Mouse (Mus musculus): ENCODE data around the gene Gmeb2. TPM values are rescaled to one million over a fixed set of nuclear protein-coding genes. Genes with fewer than 3 reads are reported as not detected.

Gene Gmeb2
- polyA plus RNA-seq, 1 experiment: 28.7 TPM

DNA sequence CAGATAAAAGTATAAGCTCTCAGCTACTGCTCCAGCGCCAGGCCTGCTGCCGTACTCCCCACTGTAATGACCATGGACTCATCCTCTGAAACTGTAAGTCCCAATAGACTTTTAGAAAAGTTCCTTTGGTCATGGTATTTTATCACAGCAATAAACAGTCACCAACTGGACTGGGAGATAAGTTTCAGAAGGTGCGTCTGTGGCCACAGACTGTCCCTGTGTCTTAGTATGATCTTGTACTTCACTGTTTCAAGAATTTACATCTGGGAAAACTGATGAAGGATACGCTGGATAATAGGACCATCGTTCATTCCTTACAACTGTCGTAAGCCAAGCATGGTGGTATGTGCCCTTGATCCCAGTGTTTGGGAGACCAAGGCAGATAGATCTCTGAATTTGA, 71.8 kb downstream of the Gmeb2 start:
- H3K27ac ChIP-seq (ENCODE audit: control insufficient read depth, insufficient read depth, low read depth, low read length, poor library complexity): no peak overlapping the region
- WGBS: 82% methylated on average over 6 of the region's 6 CpGs
- TF ChIP-seq POLR2A (IDR thresholded peaks at IDR 0.05; ENCODE audit: borderline replicate concordance, control insufficient read depth, low read depth, low read length): no peak

DNA sequence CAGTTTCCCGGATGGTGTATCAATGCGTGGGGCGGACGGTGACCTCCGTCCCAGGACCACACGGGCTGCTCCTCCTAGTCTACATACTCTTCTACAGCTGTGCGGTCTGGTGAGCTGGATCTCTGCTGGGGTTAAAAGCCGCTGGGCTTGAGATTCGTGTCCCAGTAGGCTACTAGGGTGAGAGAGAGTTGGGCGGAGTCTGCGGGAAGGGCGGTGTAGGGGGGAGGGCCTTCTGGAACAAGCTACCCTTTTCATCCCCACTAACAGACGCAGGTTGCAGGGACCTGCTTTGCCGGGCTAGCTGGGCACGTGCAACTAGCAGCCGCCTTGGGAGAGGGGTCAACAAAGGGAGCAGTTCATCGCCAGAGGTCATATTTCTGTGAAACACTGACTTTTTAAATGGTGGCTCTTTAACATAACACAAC, 74.8 kb downstream of the Gmeb2 start, which contains the start of gene Srms:
Gene Srms, minus strand, starts transcription at position 165 of the 425 bp plus-strand sequence.
- H3K27ac ChIP-seq (ENCODE audit: control insufficient read depth, insufficient read depth, low read depth, low read length, poor library complexity): no peak within 1 kb of the TSS
- TF ChIP-seq POLR2A (IDR thresholded peaks at IDR 0.05; ENCODE audit: borderline replicate concordance, control insufficient read depth, low read depth, low read length) (0 out of 2 replicates have a peak, but pooled peaks have one; percentile 13), CTCF (IDR thresholded peaks at IDR 0.05; ENCODE audit: control insufficient read depth, insufficient read depth, low read length) (no peak)
- no peaks in the 10 kb centered on the region for H3K4me1 ChIP-seq (ENCODE audit: control insufficient read depth, insufficient read depth, low read length)
- 3% methylated on average over 17 of the region's 17 CpGs for WGBS
- H3K4me3 ChIP-seq (replicated peaks; ENCODE audit: control insufficient read depth, low read depth, low read length): peak within 1 kb of the TSS; percentile 29

More for the DNA sequence above, 71.8 kb downstream of the Gmeb2 start:
- Histone ChIP-seq H3K4me3 (replicated peaks; ENCODE audit: control insufficient read depth, low read depth, low read length) (no peak overlapping the region), H3K4me1 (ENCODE audit: control insufficient read depth, insufficient read depth, low read length) (peaks cover 2% of the 10 kb centered on the region)

DNA sequence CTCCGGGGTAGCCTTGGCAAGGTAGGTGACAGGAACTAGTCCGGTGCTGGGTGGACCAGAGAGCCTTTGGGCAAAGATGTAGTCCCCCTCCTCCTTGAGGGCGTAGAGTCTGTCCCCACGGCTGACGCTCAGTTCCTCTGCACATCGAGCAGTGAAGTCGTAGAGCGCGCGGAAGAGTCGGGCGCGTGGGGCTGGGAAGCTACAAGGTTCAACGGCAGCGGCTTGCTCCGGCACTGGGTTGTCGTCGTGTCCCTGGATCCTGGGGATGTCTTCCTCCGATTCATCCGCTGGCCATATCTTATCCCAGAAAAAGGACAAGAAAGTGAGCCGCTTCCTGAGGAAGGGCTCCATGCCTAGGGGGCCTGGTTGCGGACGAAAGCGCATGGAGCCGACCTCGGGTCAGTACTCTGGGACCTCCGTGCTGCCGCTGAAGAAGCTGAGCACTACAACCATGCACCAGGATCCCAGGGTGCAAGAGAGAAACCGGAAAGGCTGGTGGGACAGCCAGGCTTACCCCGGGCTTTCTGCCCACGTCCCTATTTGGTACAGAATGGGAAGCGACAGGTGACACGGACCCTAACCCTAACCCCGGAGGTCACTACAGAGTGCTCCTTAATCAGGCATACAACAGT, 75.3 kb downstream of the Gmeb2 start:
- TF ChIP-seq CTCF (IDR thresholded peaks at IDR 0.05; ENCODE audit: control insufficient read depth, insufficient read depth, low read length): no peak
- TF ChIP-seq POLR2A (IDR thresholded peaks at IDR 0.05; ENCODE audit: borderline replicate concordance, control insufficient read depth, low read depth, low read length): peak; percentile 13; the same call in 1 of the 2 replicates
- WGBS: 3% methylated on average over 34 of the region's 34 CpGs
- peak overlapping the region; percentile 29 for H3K4me3 ChIP-seq (replicated peaks; ENCODE audit: control insufficient read depth, low read depth, low read length)
- no peak overlapping the region for H3K27ac ChIP-seq (ENCODE audit: control insufficient read depth, insufficient read depth, low read depth, low read length, poor library complexity)
- H3K4me1 ChIP-seq (ENCODE audit: control insufficient read depth, insufficient read depth, low read length): no peaks in the 10 kb centered on the region

DNA sequence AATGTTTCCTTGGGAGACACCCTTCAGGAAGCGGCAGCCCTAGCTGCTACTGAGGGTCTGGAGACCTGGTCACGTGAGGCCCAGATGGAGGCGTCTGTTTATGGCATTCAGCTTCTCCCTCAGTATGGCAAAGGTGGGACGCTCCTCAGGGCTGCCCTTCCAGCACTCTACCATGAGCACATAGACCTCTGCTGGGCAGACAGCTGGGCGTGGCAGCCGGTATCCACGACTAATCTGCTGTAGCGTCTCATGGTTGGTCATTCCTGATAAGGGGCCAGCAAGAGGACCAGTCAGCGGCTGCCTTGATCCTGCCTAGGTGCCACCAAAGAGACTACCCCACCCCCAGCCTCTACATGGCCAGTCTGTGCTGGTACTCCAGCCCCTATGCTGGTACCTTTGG, 81.7 kb downstream of the Gmeb2 start:
- 71% methylated on average over 9 of the region's 9 CpGs for WGBS
- TF ChIP-seq CTCF (IDR thresholded peaks at IDR 0.05; ENCODE audit: control insufficient read depth, insufficient read depth, low read length): no peak
- TF ChIP-seq POLR2A (IDR thresholded peaks at IDR 0.05; ENCODE audit: borderline replicate concordance, control insufficient read depth, low read depth, low read length): 0 out of 2 replicates have a peak, but pooled peaks have one; percentile 20
- Histone ChIP-seq H3K27ac (ENCODE audit: control insufficient read depth, insufficient read depth, low read depth, low read length, poor library complexity) (peak overlapping the region; percentile 59), H3K4me1 (ENCODE audit: control insufficient read depth, insufficient read depth, low read length) (peaks cover 2% of the 10 kb centered on the region), H3K4me3 (replicated peaks; ENCODE audit: control insufficient read depth, low read depth, low read length) (no peak overlapping the region)

DNA sequence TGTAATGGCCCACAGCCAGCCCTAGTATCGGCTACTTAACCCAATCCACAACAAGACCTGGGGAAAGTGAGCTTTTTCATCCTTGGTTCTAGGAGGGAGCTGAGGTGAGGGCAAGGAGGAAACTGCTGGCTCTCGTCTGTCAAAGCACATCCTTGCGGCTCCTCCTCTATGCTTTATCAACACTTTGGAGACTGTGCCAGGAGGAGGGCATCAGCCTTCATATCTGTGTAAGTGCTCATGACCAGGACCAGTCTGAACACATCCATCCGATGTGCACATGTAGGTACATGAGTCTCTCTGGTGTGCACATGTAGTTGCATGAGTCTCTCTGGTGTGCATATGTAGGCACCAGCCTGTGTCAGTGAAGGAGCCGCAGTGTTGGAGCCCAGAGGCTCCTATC, 82.2 kb downstream of the Gmeb2 start:
- 77% methylated on average over 5 of the region's 5 CpGs for WGBS
- Histone ChIP-seq H3K4me3 (replicated peaks; ENCODE audit: control insufficient read depth, low read depth, low read length) (no peak overlapping the region), H3K27ac (ENCODE audit: control insufficient read depth, insufficient read depth, low read depth, low read length, poor library complexity) (peak overlapping the region; percentile 59), H3K4me1 (ENCODE audit: control insufficient read depth, insufficient read depth, low read length) (peaks cover 2% of the 10 kb centered on the region)
- no peak for TF ChIP-seq CTCF (IDR thresholded peaks at IDR 0.05; ENCODE audit: control insufficient read depth, insufficient read depth, low read length)
- TF ChIP-seq POLR2A (IDR thresholded peaks at IDR 0.05; ENCODE audit: borderline replicate concordance, control insufficient read depth, low read depth, low read length): no peak

DNA sequence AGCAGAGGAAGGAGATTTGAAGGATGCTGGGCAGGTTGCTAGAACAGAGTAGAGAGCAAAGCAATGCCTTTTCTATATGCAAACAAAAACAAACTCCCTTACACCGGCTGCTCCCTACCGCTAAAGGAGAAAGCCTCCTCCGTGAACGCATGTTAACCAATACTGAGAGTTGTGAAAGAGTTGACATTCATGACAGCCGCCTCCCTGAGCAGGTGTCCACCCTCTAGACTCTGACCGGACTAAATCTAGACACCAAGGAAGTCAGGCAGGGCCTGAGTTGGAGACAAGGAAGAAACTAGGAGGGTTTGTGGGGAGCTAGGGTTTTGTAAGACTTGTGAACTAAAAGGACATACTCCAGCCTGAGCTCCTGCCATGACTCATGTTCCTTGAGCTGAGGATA, 84.9 kb downstream of the Gmeb2 start:
- TF ChIP-seq CTCF (IDR thresholded peaks at IDR 0.05; ENCODE audit: control insufficient read depth, insufficient read depth, low read length) (no peak), POLR2A (IDR thresholded peaks at IDR 0.05; ENCODE audit: borderline replicate concordance, control insufficient read depth, low read depth, low read length) (no peak)
- Histone ChIP-seq H3K4me3 (replicated peaks; ENCODE audit: control insufficient read depth, low read depth, low read length) (no peak overlapping the region), H3K27ac (ENCODE audit: control insufficient read depth, insufficient read depth, low read depth, low read length, poor library complexity) (no peak overlapping the region), H3K4me1 (ENCODE audit: control insufficient read depth, insufficient read depth, low read length) (peaks cover 2% of the 10 kb centered on the region)
- 65% methylated on average over 6 of the region's 6 CpGs for WGBS

DNA sequence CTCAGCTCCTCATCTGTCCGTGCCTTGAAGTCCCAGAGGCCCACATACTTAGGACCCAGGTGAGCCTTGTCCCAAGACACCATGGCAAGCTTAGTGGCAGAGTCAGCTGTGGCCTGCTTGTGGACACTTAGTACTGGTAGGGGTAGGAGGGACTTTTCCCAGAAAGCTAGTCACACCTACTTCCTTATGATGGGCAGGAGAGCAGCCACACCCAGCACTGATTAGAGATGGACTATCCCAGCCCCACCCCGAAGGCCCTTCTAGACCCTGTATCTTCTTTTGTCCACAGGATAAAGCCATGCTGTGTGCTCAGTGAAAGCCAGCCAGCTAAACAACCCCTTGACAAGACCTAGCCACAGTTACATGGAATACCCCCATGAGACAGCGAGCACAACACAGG, 85.4 kb downstream of the Gmeb2 start, which contains the start of gene Ptk6:
Gene Ptk6, minus strand, starts transcription at position 368 of the 400 bp plus-strand sequence.
- 78% methylated on average over 3 of the region's 3 CpGs for WGBS
- Histone ChIP-seq H3K4me1 (ENCODE audit: control insufficient read depth, insufficient read depth, low read length) (peaks cover 2% of the 10 kb centered on the region), H3K4me3 (replicated peaks; ENCODE audit: control insufficient read depth, low read depth, low read length) (no peak within 1 kb of the TSS), H3K27ac (ENCODE audit: control insufficient read depth, insufficient read depth, low read depth, low read length, poor library complexity) (no peak within 1 kb of the TSS)
- TF ChIP-seq CTCF (IDR thresholded peaks at IDR 0.05; ENCODE audit: control insufficient read depth, insufficient read depth, low read length) (no peak), POLR2A (IDR thresholded peaks at IDR 0.05; ENCODE audit: borderline replicate concordance, control insufficient read depth, low read depth, low read length) (no peak)

DNA sequence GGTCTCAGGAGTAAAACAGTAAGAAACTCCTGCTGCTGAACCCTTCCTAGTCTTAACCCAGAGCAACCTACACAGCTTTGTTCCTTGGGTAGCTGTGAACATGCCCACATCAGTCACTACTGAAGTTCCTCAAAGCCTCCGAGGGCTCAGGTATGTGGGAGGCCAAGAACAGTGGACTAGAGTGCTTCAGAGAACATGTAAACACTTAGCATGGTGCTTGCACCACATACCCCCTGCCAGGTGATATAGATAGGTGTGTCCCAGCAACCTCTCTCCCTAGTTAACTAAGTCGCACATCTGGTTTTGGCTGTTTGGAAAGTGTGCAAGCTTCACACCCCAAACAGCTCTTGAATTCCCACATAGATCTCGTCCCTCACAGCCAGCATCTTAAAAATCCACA, 86.2 kb downstream of the Gmeb2 start:
- whole genome bisulfite sequencing: 65% methylated on average over 3 of the region's 3 CpGs
- H3K4me3 ChIP-seq (replicated peaks; ENCODE audit: control insufficient read depth, low read depth, low read length): no peak overlapping the region
- H3K27ac ChIP-seq (ENCODE audit: control insufficient read depth, insufficient read depth, low read depth, low read length, poor library complexity): no peak overlapping the region
- TF ChIP-seq POLR2A (IDR thresholded peaks at IDR 0.05; ENCODE audit: borderline replicate concordance, control insufficient read depth, low read depth, low read length) (no peak), CTCF (IDR thresholded peaks at IDR 0.05; ENCODE audit: control insufficient read depth, insufficient read depth, low read length) (no peak)
- peaks cover 2% of the 10 kb centered on the region for H3K4me1 ChIP-seq (ENCODE audit: control insufficient read depth, insufficient read depth, low read length)

Other genes starting within 250 kb of the Gmeb2 start
- not detected in 2 replicates for gene Chrna4, start 244.5 kb downstream of the Gmeb2 start, polyA plus RNA-seq (2011; ENCODE audit: insufficient read depth, insufficient read length, low replicate concordance, missing spikeins)
- not detected in 2 replicates for gene Kcnq2, start 152.7 kb downstream of the Gmeb2 start, polyA plus RNA-seq (2011; ENCODE audit: insufficient read depth, insufficient read length, low replicate concordance, missing spikeins)
- 0.47 and 0.97 TPM in 2 replicates for gene Eef1a2, start 131.0 kb downstream of the Gmeb2 start, polyA plus RNA-seq (2011; ENCODE audit: insufficient read depth, insufficient read length, low replicate concordance, missing spikeins)
- 43.8 and 59.8 TPM in 2 replicates for gene Ppdpf, start 100.8 kb downstream of the Gmeb2 start, polyA plus RNA-seq (2011; ENCODE audit: insufficient read depth, insufficient read length, low replicate concordance, missing spikeins)
- gene Ptk6, start 85.2 kb downstream of the Gmeb2 start, polyA plus RNA-seq (2011; ENCODE audit: insufficient read depth, insufficient read length, low replicate concordance, missing spikeins): not detected in 2 replicates
- not detected in 2 replicates for gene Srms, start 74.8 kb downstream of the Gmeb2 start, polyA plus RNA-seq (2011; ENCODE audit: insufficient read depth, insufficient read length, low replicate concordance, missing spikeins)
- not detected in 2 replicates for gene Fndc11, start 68.0 kb downstream of the Gmeb2 start, polyA plus RNA-seq (2011; ENCODE audit: insufficient read depth, insufficient read length, low replicate concordance, missing spikeins)
- gene Helz2, start 46.0 kb downstream of the Gmeb2 start, polyA plus RNA-seq (2011; ENCODE audit: insufficient read depth, insufficient read length, low replicate concordance, missing spikeins): 11.2 and 29.3 TPM in 2 replicates
- 2.7 TPM in 1 of 2 replicates, not detected in the other for gene Stmn3, start 26.5 kb upstream of the Gmeb2 start, polyA plus RNA-seq (2011; ENCODE audit: insufficient read depth, insufficient read length, low replicate concordance, missing spikeins)
- 44.7 and 86.6 TPM in 2 replicates for gene Rtel1, start 31.7 kb upstream of the Gmeb2 start, polyA plus RNA-seq (2011; ENCODE audit: insufficient read depth, insufficient read length, low replicate concordance, missing spikeins)
- 10.8 and 30.8 TPM in 2 replicates for gene Zgpat, start 76.9 kb upstream of the Gmeb2 start, polyA plus RNA-seq (2011; ENCODE audit: insufficient read depth, insufficient read length, low replicate concordance, missing spikeins)
- 25.1 and 48.4 TPM in 2 replicates for gene Arfrp1, start 77.4 kb upstream of the Gmeb2 start, polyA plus RNA-seq (2011; ENCODE audit: insufficient read depth, insufficient read length, low replicate concordance, missing spikeins)
- gene Lime1, start 92.0 kb upstream of the Gmeb2 start, polyA plus RNA-seq (2011; ENCODE audit: insufficient read depth, insufficient read length, low replicate concordance, missing spikeins): 37.9 and 47.7 TPM in 2 replicates
- 5.2 and 9.7 TPM in 2 replicates for gene Zbtb46, start 171.4 kb upstream of the Gmeb2 start, polyA plus RNA-seq (2011; ENCODE audit: insufficient read depth, insufficient read length, low replicate concordance, missing spikeins)
- not detected in 2 replicates for gene Abhd16b, start 205.2 kb upstream of the Gmeb2 start, polyA plus RNA-seq (2011; ENCODE audit: insufficient read depth, insufficient read length, low replicate concordance, missing spikeins)
- 27.0 and 32.9 TPM in 2 replicates for gene Tpd52l2, start 209.1 kb upstream of the Gmeb2 start, polyA plus RNA-seq (2011; ENCODE audit: insufficient read depth, insufficient read length, low replicate concordance, missing spikeins)
- 24.4 and 43.8 TPM in 2 replicates for gene Dnajc5, start 232.4 kb upstream of the Gmeb2 start, polyA plus RNA-seq (2011; ENCODE audit: insufficient read depth, insufficient read length, low replicate concordance, missing spikeins)